Mouse (Mus musculus) gastrocnemius, postnatal 10 days (tissue): ENCODE results near the gene Hmmr. TPM values are rescaled to one million over a fixed set of nuclear protein-coding genes. Genes with fewer than 3 reads are reported as not detected.

ENCODE experiments used
- DNase-seq: peaks from one replicate; pipeline ENCODE4 v3.0.0; 2021; ENCODE audit warnings: mixed read lengths
- total RNA-seq, 2 experiments: library from RNA; stranded (reverse); gene quantifications; 2 replicates each; pipeline ENCODE4 v1.2.3; 2021

Gene Hmmr
- total RNA-seq, 2 experiments from 2014 or later, result 3.7 to 4.5 TPM

DNA sequence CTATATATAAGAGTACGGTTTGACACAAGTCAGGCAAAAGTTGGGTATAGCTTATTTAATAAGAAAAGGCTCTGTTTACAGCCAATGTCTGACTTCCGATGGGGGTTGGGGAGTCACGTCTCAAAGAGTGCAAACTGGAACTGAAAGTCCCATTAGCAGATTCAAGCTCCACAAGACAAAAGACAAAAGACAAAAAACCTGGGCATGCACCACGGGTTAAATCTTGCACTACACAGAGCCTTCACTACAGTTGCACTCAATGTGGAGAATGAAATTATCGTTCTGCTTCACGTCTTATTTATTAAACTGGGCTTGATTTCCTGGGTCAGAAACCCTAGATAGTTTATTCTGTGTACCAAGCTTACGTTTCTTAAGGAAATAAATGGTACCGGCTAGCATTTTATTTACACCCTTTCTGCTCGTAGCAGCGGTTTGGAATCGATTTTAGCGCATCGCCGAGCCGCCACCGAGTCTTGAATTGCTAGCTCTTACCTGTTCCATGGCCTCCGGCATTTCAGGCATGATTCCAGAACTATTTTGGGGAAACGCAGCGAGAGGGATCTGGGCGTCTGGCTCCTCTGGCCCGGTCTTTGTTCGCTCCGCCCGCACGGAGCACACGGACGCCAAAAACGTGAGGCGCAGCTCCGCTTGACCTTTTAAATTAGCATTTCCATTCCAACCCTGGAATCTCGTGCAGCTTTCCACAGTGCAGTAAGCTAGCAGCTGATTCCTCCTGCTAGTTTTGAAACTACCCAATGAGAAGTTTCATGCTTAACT lies 38.7 kb downstream of the Hmmr start:
- DNase-seq, result peak; percentile 60

DNA sequence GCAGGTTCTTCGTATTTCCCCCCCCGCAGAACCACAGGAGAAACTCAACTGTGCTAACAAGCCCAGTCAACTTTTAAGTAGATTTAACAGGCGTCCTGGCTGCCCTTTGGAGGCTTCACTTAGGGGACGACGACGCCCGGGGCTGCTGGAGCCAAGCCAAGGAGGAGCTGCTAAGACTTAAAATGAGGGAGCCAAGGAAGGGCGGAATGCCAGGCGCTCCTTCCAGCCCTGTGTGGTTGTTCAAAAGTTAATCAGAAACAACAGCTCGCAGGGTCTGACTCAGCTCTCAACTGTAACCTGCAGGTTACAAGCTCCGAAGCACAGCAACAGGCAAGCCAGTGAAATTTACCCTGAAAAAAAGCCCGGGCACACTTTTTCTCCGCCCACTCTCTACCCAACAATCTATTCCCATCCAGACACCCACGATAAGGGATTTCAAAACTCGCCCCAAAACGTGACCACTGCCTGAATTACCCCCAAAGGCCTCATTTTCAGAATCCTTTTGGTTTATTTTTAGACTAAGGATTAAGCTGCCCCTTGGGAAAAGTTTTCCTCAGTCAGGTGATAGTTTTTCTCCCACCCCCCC lies 39.8 kb downstream of the Hmmr start:
- peak; percentile 76 for DNase-seq

DNA sequence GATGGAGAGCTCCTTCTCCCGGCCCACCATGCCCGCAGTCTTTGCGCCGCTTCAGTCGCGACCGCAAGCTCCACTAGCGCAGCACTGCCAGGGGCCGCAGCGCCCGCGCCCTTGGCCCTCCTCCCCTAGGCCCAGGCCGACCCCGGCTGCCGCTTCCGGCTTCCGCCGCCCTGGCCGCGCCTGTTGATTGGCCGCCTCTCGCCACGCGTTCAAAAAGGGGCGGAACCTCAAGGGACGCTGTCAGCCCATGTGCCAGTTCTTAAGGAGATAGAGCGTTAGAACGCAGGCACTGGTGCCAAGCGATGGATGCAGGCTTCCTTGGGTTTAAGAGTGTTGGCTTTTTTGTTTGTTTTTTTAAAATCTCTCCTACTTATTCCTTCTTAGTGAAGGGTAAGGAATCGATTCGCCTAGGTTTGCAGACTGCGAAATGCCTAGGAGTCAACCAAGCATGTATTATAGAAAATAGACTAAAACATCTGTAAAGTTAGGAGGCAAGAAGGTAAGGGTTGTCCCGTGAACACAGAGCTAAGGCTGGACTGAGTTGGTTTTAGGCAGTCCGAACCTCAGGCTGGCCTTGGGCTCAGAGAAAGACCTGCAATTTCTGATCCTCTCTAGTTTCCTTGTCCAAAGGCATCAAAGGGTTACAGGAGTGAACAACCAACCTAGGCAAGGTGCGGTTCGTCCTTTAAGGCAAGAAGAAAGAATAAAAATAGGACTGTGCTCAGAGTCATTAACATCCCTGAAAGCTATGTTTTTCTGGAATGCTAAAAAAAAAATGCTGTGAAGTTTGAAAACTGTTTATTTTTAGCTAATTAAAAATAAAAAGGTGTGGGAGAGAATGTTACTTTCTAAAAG lies 40.5 kb downstream of the Hmmr start:
- DNase-seq, result peak; percentile 93

DNA sequence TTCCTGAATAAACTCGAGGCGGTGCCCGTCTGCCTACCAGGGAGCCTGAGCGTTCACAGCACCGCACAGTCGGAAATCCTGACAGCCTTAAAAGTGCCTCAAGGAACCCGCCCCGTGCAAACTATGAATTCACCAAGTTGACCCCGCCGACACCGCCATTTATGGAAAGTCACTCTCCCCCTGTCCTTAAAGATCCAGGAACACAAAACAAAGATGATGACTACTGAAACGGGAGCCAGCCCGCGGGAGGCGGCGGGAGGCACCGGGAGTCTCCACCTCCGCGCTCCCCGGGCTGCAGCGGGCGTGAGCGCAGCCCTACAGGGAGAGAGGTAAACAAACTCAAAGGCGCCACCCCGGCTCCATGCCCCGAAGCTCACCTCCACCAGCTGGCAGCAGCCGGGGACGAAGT lies 41.1 kb downstream of the Hmmr start:
- no peak for DNase-seq

DNA sequence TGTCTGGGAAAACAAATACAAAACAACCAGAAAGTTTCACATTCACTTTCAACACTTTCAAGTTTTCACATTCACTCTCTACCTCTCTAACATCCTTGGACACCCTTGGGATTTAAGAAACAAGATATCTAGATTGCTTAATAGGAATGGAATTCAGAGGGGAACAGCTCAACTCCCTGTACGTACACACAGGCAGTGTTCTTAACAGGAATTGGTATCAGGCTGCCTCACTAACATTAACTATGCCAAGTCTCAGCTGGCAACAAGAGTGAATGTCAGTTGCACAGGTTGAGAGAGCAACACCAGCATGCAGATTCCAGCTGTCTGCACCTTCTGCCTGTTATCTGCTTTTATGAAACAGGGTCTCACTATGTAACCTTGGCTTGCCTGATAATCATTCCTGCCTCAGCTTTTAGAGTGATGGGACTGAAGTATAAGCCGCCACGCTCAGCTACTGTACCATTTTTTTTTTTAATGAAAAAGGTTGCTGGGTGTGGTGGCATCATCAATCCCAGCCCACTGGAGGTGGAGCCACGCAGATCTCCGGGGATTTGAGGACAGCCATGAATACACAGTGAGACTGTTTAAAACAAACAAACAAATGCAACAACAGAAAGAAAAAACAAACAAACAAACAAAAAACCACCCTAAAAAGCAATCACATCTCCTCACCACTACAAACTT lies 42.6 kb downstream of the Hmmr start:
- DNase-seq, result no peak

DNA sequence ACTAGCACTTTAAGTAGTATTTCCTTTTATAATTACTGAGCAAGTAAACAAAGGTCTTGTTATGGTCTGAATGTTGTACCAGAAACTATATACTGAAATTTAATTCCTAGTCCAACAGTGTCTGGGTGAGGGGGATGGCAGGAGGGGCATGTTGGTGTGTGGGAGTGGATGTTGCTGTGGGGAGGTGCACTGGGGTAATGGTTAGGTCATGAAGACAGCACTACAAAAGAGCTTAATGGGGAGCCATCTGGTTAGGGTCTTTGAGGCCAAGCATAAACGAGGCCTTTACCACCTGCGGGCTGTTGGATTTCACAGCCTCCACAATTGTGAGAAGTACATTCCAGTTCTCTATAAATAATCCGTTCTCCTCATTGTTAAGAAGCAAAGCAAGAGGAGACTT lies 49.9 kb downstream of the Hmmr start:
- no peak for DNase-seq

DNA sequence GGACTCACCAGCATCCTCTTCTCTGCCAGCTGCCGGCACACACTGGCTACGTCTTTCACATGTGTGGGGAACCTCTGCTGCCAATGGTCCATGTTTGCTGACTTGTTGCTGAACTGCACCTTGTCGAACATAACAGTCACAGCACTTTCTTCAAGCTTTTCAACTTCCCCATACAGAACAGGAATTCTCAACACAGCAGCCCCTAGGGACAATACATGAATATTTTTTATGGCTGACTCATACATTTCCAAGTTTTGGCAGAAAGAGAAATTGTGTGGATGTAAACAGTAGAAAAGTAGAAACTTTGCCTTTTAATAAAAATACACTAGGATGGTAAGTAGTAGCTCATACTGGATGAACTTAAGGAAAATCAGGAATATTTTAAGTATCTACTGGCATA lies 50.8 kb downstream of the Hmmr start:
- no peak for DNase-seq

DNA sequence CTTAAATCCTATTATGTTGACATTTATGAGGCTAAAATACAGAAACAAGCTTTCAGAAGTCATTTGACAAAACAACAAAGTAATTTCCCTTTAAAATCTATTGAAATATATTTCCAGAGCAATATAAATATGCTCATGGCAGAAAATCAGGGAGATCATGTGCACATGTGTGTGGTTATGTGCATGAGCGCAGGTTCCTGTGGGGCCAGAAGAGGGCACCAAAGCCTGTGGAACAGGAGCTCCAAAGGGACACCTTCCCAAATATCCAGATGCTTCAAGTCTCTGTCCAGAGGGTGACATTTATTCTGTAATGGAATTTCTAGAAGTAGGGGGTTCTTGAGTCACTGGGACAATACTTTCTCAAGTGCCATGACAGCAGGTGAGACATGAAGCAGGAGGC lies 56.1 kb downstream of the Hmmr start:
- no peak for DNase-seq

DNA sequence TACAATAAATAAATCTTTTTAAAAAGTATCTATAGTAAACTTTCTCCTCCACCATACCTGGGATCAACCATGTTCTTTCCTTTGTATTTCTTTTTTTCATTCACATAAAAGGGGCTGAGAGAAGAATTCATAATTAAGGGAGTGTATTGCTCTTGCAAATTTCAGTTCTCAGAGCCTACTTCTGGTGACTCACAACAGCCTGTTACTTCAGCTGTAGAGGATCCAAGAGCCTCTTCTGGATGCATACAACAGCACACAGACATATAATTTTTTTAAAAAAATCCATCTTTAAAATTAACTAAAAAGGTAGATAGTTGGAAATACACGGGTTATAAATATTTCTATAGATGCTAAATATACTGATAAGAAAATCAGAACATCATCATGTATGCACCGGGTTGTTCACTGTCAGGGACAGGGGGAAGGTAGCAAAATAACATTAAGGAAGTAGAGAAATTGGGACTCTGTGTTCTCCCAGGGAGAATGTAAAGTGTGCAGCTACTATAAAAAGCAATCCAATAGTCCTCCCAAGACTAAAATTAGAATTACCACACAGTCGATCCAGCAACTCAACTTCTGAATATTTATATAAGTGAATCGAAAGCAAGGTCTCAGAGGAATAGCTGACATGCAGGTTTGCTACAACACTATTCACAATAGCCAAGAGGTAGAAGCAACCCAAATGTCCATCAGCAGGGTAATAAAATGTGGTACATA lies 58.0 kb downstream of the Hmmr start:
- DNase-seq, result no peak

Other genes starting within 250 kb of the Hmmr start
- gene Mat2b, start 38.2 kb downstream of the Hmmr start, total RNA-seq, result 10 to 100 TPM; 55.3 to 61.3 TPM
- gene Nudcd2, start 245 bp upstream of the Hmmr start, total RNA-seq, result 10 to 100 TPM; 20.9 to 27.9 TPM
- gene Ccng1, start 21.9 kb upstream of the Hmmr start, total RNA-seq, result 100 to 1,000 TPM; 461 to 588 TPM